Comparison of ENCODE assay signal across 8 mouse cellular contexts in the genomic region with DNA sequence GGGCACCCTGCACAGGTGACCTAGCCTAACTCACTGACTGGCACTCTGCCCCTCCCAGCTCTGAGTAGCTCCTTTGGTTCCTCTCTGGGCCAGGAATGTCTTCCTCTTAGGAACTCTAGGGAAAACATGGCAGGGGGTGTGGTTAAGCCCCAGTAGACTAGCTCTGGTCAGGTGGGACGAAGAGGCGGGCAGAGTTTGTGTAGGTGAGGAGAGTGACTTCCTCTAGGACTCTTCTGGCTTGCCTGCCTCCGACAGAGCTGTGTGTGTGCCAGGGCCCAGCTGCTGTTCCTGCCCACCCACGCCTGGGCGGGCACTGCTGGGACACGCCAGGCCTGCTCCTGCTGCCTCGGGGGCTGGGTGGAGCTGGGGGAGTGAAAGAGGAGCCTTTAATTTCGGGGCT. TPM values are rescaled to one million over a fixed set of nuclear protein-coding genes. Genes with fewer than 3 reads are reported as not detected.
DNase-seq lines count a peak whose midpoint lies in the region; ATAC-seq and TF ChIP-seq lines count a peak whose summit lies in the region.

No protein-coding gene starts in this region.

- no peak for TF ChIP-seq CTCF in brain, embryonic 14.5 days (IDR thresholded peaks at IDR 0.05; ENCODE audit: borderline replicate concordance, extremely low read depth, insufficient read depth, insufficient read length)
- no peak for TF ChIP-seq CTCF in hindbrain, postnatal 0 days (IDR thresholded peaks at IDR 0.05; ENCODE audit: low read depth)

- TF ChIP-seq POLR2A in brain, embryonic 14.5 days (IDR thresholded peaks at IDR 0.05; ENCODE audit: borderline replicate concordance, extremely low read depth, insufficient read depth, insufficient read length, poor library complexity, severe bottlenecking), result no peak

- DNase-seq in adrenal gland, adult 2 months, result peak; percentile 57
- DNase-seq in adrenal gland, postnatal 4 days (ENCODE audit: low spot score in 2 of 2), result no peak
- peak; percentile 46 for DNase-seq in brain, embryonic 14.5 days (ENCODE audit: low read depth)
- no peak for DNase-seq in hindbrain, postnatal 0 days (ENCODE audit: low spot score)
- no peak for DNase-seq in limb, embryonic 10.5 days (ENCODE audit: low spot score)
- DNase-seq in natural killer cell, adult 2 months (ENCODE audit: low spot score in 2 of 2), result no peak

- H3K27me3 ChIP-seq in hindbrain, postnatal 0 days (ENCODE audit: insufficient read depth, low read length), result no peaks in the 10 kb centered on the region
- H3K27me3 ChIP-seq in limb, embryonic 10.5 days (ENCODE audit: low read depth, poor library complexity, severe bottlenecking), result peaks cover 100% of the 10 kb centered on the region
- no peaks in the 10 kb centered on the region for H3K27me3 ChIP-seq in neural tube, embryonic 12.5 days (replicated peaks)

- H3K9me3 ChIP-seq in hindbrain, postnatal 0 days (ENCODE audit: low read length), result no peaks in the 10 kb centered on the region
- H3K9me3 ChIP-seq in limb, embryonic 10.5 days (replicated peaks), result no peaks in the 10 kb centered on the region
- H3K9me3 ChIP-seq in neural tube, embryonic 12.5 days, result no peaks in the 10 kb centered on the region

- H3K36me3 ChIP-seq in hindbrain, postnatal 0 days (ENCODE audit: insufficient read depth, low read length), result no peaks in the 10 kb centered on the region; the same call in 1 of the 2 replicates
- peaks cover 47% of the 10 kb centered on the region for H3K36me3 ChIP-seq in limb, embryonic 10.5 days
- H3K36me3 ChIP-seq in neural tube, embryonic 12.5 days, result peaks cover 9% of the 10 kb centered on the region

- ATAC-seq in hindbrain, postnatal 0 days, result no peak
- ATAC-seq in neural tube, embryonic 12.5 days (ENCODE audit: low FRiP score, low read depth), result no peak
- ATAC-seq in CD4-positive, CD25-positive, alpha-beta regulatory T cell, adult 4 months, result no peak

- H3K4me2 ChIP-seq in hindbrain, postnatal 0 days (ENCODE audit: low read depth, low read length), result peak overlapping the region; percentile 61; the same call in 1 of the 2 replicates
- peak overlapping the region; percentile 71 for H3K4me2 ChIP-seq in neural tube, embryonic 12.5 days (replicated peaks)

- no peak overlapping the region for H3K4me3 ChIP-seq in hindbrain, postnatal 0 days (ENCODE audit: low read length)
- peak overlapping the region; percentile 76 for H3K4me3 ChIP-seq in limb, embryonic 10.5 days
- no peak overlapping the region for H3K4me3 ChIP-seq in neural tube, embryonic 12.5 days

- H3K9ac ChIP-seq in hindbrain, postnatal 0 days (replicated peaks; ENCODE audit: low read length), result no peak overlapping the region
- no peak overlapping the region for H3K9ac ChIP-seq in neural tube, embryonic 12.5 days

- H3K27ac ChIP-seq in hindbrain, postnatal 0 days, result no peak overlapping the region
- H3K27ac ChIP-seq in limb, embryonic 10.5 days, result no peak overlapping the region
- 0 out of 2 replicates have a peak overlapping the region, but pooled peaks have one; percentile 15 for H3K27ac ChIP-seq in neural tube, embryonic 12.5 days

- 59% methylated on average over 8 of the region's 8 CpGs for WGBS in hindbrain, postnatal 0 days
- WGBS in limb, embryonic 10.5 days, result 72% methylated on average over 8 of the region's 8 CpGs
- WGBS in neural tube, embryonic 12.5 days, result 64% methylated on average over 8 of the region's 8 CpGs

- peaks cover 10% of the 10 kb centered on the region for H3K4me1 ChIP-seq in hindbrain, postnatal 0 days (ENCODE audit: insufficient read depth, low read length)
- peaks cover 45% of the 10 kb centered on the region for H3K4me1 ChIP-seq in limb, embryonic 10.5 days
- peaks cover 34% of the 10 kb centered on the region for H3K4me1 ChIP-seq in neural tube, embryonic 12.5 days

RNA-seq across cellular contexts. Expression of gene Efnb1, which starts 5.1 kb away (rescaled TPM):
- 10 to 100 TPM; 51.0 to 52.1 TPM for total RNA-seq in adrenal gland, adult 2 months (2021)
- 56.6 and 60.9 TPM in 2 replicates for polyA plus RNA-seq in adrenal gland, adult 2 months (2012; rRNA removed)
- 100 to 1,000 TPM in 1 of 2 experiments, 10 to 100 TPM in 1; 92.4 to 101 TPM for total RNA-seq in adrenal gland, postnatal 4 days (2021)
- 53.3 and 75.7 TPM in 2 replicates for polyA plus RNA-seq in brain, embryonic 14.5 days (2012; rRNA removed)
- 29.4 and 30.1 TPM in 2 replicates for total RNA-seq in hindbrain, postnatal 0 days (2014; rRNA removed)
- 15.1 and 15.3 TPM in 2 replicates for polyA plus RNA-seq in hindbrain, postnatal 0 days (2015; fragmentation: Nextera tagmentation; extraction: Ambion mirVana)
- polyA plus RNA-seq in limb, embryonic 10.5 days (2016; fragmentation: Nextera tagmentation; extraction: Ambion mirVana), result 42.9 and 54.1 TPM in 2 replicates
- 56.2 and 58.0 TPM in 2 replicates for polyA plus RNA-seq in neural tube, embryonic 12.5 days (2016; fragmentation: Nextera tagmentation; extraction: Ambion mirVana)
- under 1 TPM; 0.18 to 0.32 TPM for polyA plus RNA-seq in CD4-positive, CD25-positive, alpha-beta regulatory T cell, adult 4 months (2017; shearing (Covaris generic))

Comparison
In these comparisons a context has a peak if more than half of its experiments do, and no peak if none do; other contexts are left out.
1. DNase-seq: peak in adrenal gland, adult 2 months (single experiment) and brain, embryonic 14.5 days (single experiment); none in adrenal gland, postnatal 4 days (0 of 2), hindbrain, postnatal 0 days (single experiment), limb, embryonic 10.5 days (single experiment) and natural killer cell, adult 2 months (0 of 2).
2. RNA of gene Efnb1, which starts 5.1 kb away (polyA plus RNA-seq): 56.6 to 60.9 TPM in adrenal gland, adult 2 months, 56.2 to 58.0 TPM in neural tube, embryonic 12.5 days, 42.9 to 54.1 TPM in limb, embryonic 10.5 days, 53.3 to 75.7 TPM in brain, embryonic 14.5 days and 15.1 to 15.3 TPM in hindbrain, postnatal 0 days; 0.18 to 0.32 TPM in CD4-positive, CD25-positive, alpha-beta regulatory T cell, adult 4 months; every median in the first group is over 10 times any median in the second.